Mouse (Mus musculus) thymus, adult 2 months (tissue): ENCODE results near the gene Mmel1. TPM values are rescaled to one million over a fixed set of nuclear protein-coding genes. Genes with fewer than 3 reads are reported as not detected.

Source experiments
- DNase-seq: peaks from one replicate; pipeline ENCODE4 v3.0.0; 2021
- H3K27ac ChIP-seq: fragments of 200-500 bp; 2 replicates; pipeline ENCODE4 v1.5.1; 2012; ENCODE audit warnings: low read length, control low read depth; ENCODE audit not compliant: control insufficient read depth, insufficient read depth
- H3K27me3 ChIP-seq: fragments of 200-500 bp; 2 replicates; pipeline ENCODE4 v1.6.1; 2012; ENCODE audit warnings: mild to moderate bottlenecking, low read length, moderate library complexity, mixed read lengths; ENCODE audit not compliant: control insufficient read depth, insufficient read depth
- H3K36me3 ChIP-seq: fragments of 200-500 bp; 2 replicates; pipeline ENCODE4 v1.6.1; 2012; ENCODE audit warnings: mild to moderate bottlenecking, low read length, moderate library complexity; ENCODE audit not compliant: control insufficient read depth, insufficient read depth
- H3K4me1 ChIP-seq: fragments of 200-500 bp; replicated peaks from 2 replicates; pipeline ENCODE4 v1.6.1; 2012; ENCODE audit warnings: low read length; ENCODE audit not compliant: control insufficient read depth, insufficient read depth
- H3K4me3 ChIP-seq: fragments of 200-500 bp; 2 replicates; pipeline ENCODE4 v1.5.1; 2012; ENCODE audit warnings: mild to moderate bottlenecking, low read length, control low read depth, moderate library complexity; ENCODE audit not compliant: control insufficient read depth, insufficient read depth
- CTCF ChIP-seq: fragments of 200-500 bp; IDR thresholded peaks from 2 replicates; pipeline ENCODE4 v1.5.1; 2012; ENCODE audit warnings: mild to moderate bottlenecking, control low read depth, low read length, moderate library complexity, borderline replicate concordance; ENCODE audit not compliant: control insufficient read depth, poor library complexity, insufficient read depth; ENCODE audit errors: extremely low read depth
- POLR2A ChIP-seq: fragments of 200-500 bp; IDR thresholded peaks from 2 replicates; pipeline ENCODE4 v1.6.1; 2012; ENCODE audit warnings: mild to moderate bottlenecking, low read length, control low read depth, moderate library complexity; ENCODE audit not compliant: control insufficient read depth, poor library complexity, insufficient read depth; ENCODE audit errors: extremely low read depth
- WGBS: fragments of 180-500 bp; shearing (Covaris S2); methylation state at CpG from one replicate; pipeline ENCODE4 v1.1.7; 2018; 5-methylcytosine and 5-hydroxymethylcytosine counted together
- polyA plus RNA-seq: library from polyadenylated mRNA; depleted of rRNA; stranded (reverse); fragments of >200 nt; gene quantifications from 2 replicates; pipeline ENCODE4 v1.2.3, GENCODE M21; 2012

The Mmel1 gene
- polyA plus RNA-seq, 1 experiment: 0.23 TPM

DNA sequence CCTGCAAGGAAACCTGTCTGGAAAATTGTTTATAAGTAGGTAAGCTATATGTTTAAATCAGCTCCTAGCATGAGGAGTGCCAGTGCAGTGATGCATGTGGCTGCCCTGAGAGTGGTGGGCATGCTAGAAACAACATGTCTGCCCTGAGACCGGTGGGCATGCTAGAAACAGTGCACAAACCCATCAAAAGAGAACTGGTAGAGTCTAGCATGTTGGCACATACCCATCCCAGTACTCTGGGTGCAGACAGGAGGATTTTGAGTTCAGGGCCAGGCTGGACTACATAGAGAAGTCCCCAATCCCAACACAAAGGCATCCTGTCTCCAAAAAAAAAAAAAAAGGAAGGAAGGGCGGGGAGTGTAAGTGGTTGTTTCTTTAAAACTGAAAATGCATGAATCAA lies 65.4 kb downstream of the Mmel1 start:
- no peaks in the 10 kb centered on the region for H3K36me3 ChIP-seq
- no peak for DNase-seq
- TF ChIP-seq CTCF (no peak), POLR2A (no peak)
- 96% methylated on average over 2 of the region's 2 CpGs for WGBS
- no peaks in the 10 kb centered on the region for H3K27me3 ChIP-seq
- no peak overlapping the region for H3K4me3 ChIP-seq
- 0 out of 2 replicates have a peak overlapping the region, but pooled peaks have one; percentile 19 for H3K27ac ChIP-seq
- peaks cover 30% of the 10 kb centered on the region for H3K4me1 ChIP-seq

DNA sequence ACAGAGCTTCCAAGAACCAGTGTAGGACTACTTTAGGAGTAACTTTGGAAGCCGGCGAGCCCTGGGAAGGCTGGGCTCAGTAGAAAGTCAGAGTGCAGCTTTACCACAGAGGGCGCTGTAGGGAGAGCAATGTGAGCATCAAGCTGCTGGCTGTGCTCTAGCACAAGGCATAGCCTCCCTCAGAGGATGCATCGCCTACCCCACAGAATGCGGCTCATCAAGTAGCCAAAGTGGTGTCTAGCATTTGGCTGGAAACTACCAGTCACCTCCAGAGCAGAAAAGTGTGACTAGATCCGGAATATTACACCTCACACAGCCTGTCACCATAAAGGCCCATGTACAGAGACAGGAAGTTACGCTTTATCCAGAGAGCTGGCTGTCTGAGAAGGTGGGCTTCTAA lies 66.4 kb downstream of the Mmel1 start:
- Histone ChIP-seq H3K4me1 (peaks cover 30% of the 10 kb centered on the region), H3K27ac (peak overlapping the region; percentile 98), H3K4me3 (no peak overlapping the region), H3K27me3 (no peaks in the 10 kb centered on the region), H3K36me3 (no peaks in the 10 kb centered on the region)
- TF ChIP-seq CTCF (peak; percentile 61; the same call in 1 of the 2 replicates), POLR2A (no peak)
- peak; percentile 71 for DNase-seq
- WGBS: 85% methylated on average over 7 of the region's 7 CpGs

DNA sequence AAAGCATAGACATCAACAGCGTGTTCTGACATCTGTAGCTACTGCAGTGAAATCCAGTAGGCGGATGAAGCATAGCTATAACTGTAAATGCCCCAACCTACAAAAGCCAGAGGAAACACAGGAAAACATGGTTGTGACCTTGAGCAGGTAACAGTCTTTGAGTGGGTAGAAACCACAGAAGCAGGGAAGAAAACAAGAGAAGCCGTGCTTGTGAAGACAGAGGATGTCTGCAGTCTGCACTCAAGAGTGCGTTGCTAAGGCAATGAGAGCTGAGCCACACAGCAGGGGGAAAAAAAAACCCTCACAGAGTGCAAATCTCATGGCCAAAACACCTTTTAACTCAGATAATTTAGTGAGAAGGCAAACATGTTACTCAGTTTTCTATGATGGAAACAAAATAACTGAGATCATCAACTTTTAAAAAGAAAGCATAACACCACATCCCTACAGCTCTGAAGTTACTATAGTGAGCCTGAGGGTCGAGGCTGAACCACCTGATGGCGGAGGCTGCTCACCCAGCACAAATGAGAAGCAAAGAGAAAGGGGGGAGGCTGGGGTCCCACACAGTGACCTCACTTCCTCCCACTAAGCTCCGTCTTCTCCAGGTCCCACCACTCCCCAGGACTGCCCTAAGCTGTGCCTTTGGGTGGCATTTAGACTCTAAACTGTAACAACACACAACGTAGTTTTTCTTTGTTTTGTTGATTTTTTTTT lies 67.3 kb downstream of the Mmel1 start:
- DNase-seq: peak; percentile 69
- WGBS: 13% methylated on average over 8 of the region's 8 CpGs

DNA sequence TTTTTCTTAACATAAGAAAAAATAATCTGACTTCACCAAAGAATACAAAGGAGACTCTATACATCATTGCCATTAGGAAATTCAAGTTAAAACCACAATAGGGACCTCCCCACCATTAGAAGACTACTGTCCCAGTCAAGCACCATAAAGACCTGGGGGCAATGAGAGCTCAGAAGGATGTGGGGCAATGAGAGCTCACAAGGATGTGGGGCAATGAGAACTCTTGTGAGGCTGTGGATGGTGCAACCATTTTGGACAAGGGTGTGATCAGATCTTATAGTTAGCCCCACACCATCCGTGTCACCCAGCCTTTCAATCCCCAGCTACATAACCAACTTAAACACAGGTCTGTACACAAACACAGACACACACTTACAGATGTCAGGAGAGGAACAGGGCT lies 68.4 kb downstream of the Mmel1 start:
- Histone ChIP-seq H3K27ac (peak overlapping the region; percentile 36), H3K36me3 (no peaks in the 10 kb centered on the region), H3K27me3 (no peaks in the 10 kb centered on the region), H3K4me1 (peaks cover 30% of the 10 kb centered on the region), H3K4me3 (no peak overlapping the region)
- DNase-seq: no peak
- 92% methylated on average over 1 of the region's 1 CpGs for WGBS
- no peak for TF ChIP-seq CTCF
- no peak for TF ChIP-seq POLR2A

More for the DNA sequence above, 67.3 kb downstream of the Mmel1 start:
- Histone ChIP-seq H3K36me3 (no peaks in the 10 kb centered on the region), H3K4me1 (peaks cover 30% of the 10 kb centered on the region), H3K27me3 (no peaks in the 10 kb centered on the region), H3K27ac (peak overlapping the region; percentile 98), H3K4me3 (no peak overlapping the region)
- no peak for TF ChIP-seq POLR2A
- no peak for TF ChIP-seq CTCF

DNA sequence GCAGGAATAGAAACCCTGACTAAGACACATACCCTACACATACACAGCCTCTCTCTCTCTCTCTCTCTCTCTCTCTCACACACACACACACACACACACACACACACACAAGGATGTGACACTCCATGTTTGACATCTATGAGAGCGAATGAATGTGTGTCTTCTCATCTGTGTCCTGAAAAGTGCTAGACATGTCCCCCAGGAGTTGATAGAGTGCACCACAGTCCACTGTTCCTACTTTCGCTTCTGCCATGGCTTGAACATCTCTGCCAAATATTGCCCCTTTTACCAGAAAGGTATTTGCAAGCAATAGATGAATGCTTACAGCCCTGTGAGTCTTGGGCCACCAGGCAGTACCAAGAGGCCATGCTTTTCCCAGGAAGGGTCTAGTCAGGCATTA lies 70.8 kb downstream of the Mmel1 start:
- Histone ChIP-seq H3K36me3 (no peaks in the 10 kb centered on the region), H3K4me3 (no peak overlapping the region), H3K4me1 (peaks cover 30% of the 10 kb centered on the region), H3K27ac (no peak overlapping the region), H3K27me3 (no peaks in the 10 kb centered on the region)
- no peak for TF ChIP-seq CTCF
- no peak for TF ChIP-seq POLR2A
- no peak for DNase-seq
- 94% methylated on average over 2 of the region's 2 CpGs for WGBS

DNA sequence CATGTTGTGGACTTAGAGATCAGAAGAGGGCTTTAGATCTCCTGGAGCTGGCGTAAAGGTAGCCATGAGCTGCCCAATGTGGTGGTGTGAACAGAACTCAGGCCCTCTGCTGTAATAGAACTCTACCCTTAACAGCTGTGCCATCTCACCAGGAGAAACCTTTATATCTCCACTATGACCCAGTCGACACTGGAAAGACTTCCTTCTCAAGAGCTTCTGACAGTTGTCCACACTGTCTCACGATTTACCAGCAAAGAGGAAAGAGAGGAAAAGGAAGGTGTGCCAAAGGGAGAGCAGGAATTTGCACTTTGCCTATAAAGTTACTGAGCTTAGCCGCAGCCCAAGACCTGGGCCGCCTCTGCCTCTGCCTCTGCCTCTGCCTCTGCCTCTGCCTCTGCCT lies 72.4 kb downstream of the Mmel1 start:
- DNase-seq: no peak
- H3K4me3 ChIP-seq: no peak overlapping the region
- no peaks in the 10 kb centered on the region for H3K27me3 ChIP-seq
- peaks cover 19% of the 10 kb centered on the region for H3K4me1 ChIP-seq
- no peak overlapping the region for H3K27ac ChIP-seq
- H3K36me3 ChIP-seq: no peaks in the 10 kb centered on the region
- WGBS: 92% methylated on average over 5 of the region's 5 CpGs
- TF ChIP-seq CTCF: no peak
- no peak for TF ChIP-seq POLR2A
